Mouse (Mus musculus): ENCODE results near the gene Slc25a17. TPM values are rescaled to one million over a fixed set of nuclear protein-coding genes. Genes with fewer than 3 reads are reported as not detected.

The Slc25a17 gene
- total and polyA plus RNA-seq, 3 experiments = 2.2 to 58.2 (median 50.9) TPM

GRCm38 (mm10) chr15:81302151-81302808 lies 58.3 kb downstream of the Slc25a17 start:
- peaks cover 5% of the 10 kb centered on the region for H3K27me3 ChIP-seq (ENCODE audit: insufficient read depth, low read length)
- no peaks in the 10 kb centered on the region for H3K36me3 ChIP-seq (replicated peaks)
- no peaks in the 10 kb centered on the region; the same call in 1 of the 2 replicates for H3K9me3 ChIP-seq (replicated peaks)
- H3K4me1 ChIP-seq (ENCODE audit: insufficient read depth, low read depth, low read length) = no peaks in the 10 kb centered on the region
- DNase-seq (ENCODE audit: low spot score) (no peak), ATAC-seq (ENCODE audit: extremely low read depth, insufficient number of reproducible peaks, low FRiP score, poor library complexity, severe bottlenecking) (no peak)
- TF ChIP-seq GATA2 (IDR thresholded peaks at IDR 0.05; ENCODE audit: borderline replicate concordance, low read depth, low read length) (no peak), CTCF (IDR thresholded peaks at IDR 0.05; ENCODE audit: low read depth, low read length) (no peak), GATA1 (IDR thresholded peaks at IDR 0.05; ENCODE audit: borderline replicate concordance, low read length) (no peak), POLR2AphosphoS5 (IDR thresholded peaks at IDR 0.05; ENCODE audit: insufficient replicate concordance, low read depth, low read length) (no peak), TAL1 (conservative IDR thresholded peaks at IDR 0.05; ENCODE audit: low read depth, low read length) (no peak)
- H3K4me3 ChIP-seq (ENCODE audit: low read depth, low read length) = no peak overlapping the region

- ATAC-seq (ENCODE audit: extremely low read depth, insufficient number of reproducible peaks, low FRiP score, poor library complexity, severe bottlenecking) (no peak), DNase-seq (ENCODE audit: low spot score) (no peak)
- peaks cover 5% of the 10 kb centered on the region for H3K27me3 ChIP-seq (ENCODE audit: insufficient read depth, low read length)
- no peaks in the 10 kb centered on the region for H3K4me1 ChIP-seq (ENCODE audit: insufficient read depth, low read depth, low read length)
- H3K4me3 ChIP-seq (ENCODE audit: low read depth, low read length) = no peak overlapping the region
- H3K9me3 ChIP-seq (replicated peaks) = no peaks in the 10 kb centered on the region; the same call in 1 of the 2 replicates
- H3K36me3 ChIP-seq (replicated peaks) = no peaks in the 10 kb centered on the region
- no peak for TF ChIP-seq GATA1 (IDR thresholded peaks at IDR 0.05; ENCODE audit: borderline replicate concordance, low read length)
- no peak for TF ChIP-seq CTCF (IDR thresholded peaks at IDR 0.05; ENCODE audit: low read depth, low read length)
- no peak for TF ChIP-seq GATA2 (IDR thresholded peaks at IDR 0.05; ENCODE audit: borderline replicate concordance, low read depth, low read length)
- TF ChIP-seq POLR2AphosphoS5 (IDR thresholded peaks at IDR 0.05; ENCODE audit: insufficient replicate concordance, low read depth, low read length) = no peak
- no peak for TF ChIP-seq TAL1 (conservative IDR thresholded peaks at IDR 0.05; ENCODE audit: low read depth, low read length)
Observed at GRCm38 (mm10) chr15:81301193-81302070, 59.2 kb downstream of the Slc25a17 start.

- no peaks in the 10 kb centered on the region; the same call in 1 of the 2 replicates for H3K9me3 ChIP-seq (replicated peaks)
- ATAC-seq (ENCODE audit: extremely low read depth, insufficient number of reproducible peaks, low FRiP score, poor library complexity, severe bottlenecking) (no peak), DNase-seq (ENCODE audit: low spot score) (no peak)
- TF ChIP-seq POLR2AphosphoS5 (IDR thresholded peaks at IDR 0.05; ENCODE audit: insufficient replicate concordance, low read depth, low read length) (no peak), CTCF (IDR thresholded peaks at IDR 0.05; ENCODE audit: low read depth, low read length) (no peak), TAL1 (conservative IDR thresholded peaks at IDR 0.05; ENCODE audit: low read depth, low read length) (no peak), GATA1 (IDR thresholded peaks at IDR 0.05; ENCODE audit: borderline replicate concordance, low read length) (no peak), GATA2 (IDR thresholded peaks at IDR 0.05; ENCODE audit: borderline replicate concordance, low read depth, low read length) (no peak)
- H3K36me3 ChIP-seq (replicated peaks) = no peaks in the 10 kb centered on the region
- no peak overlapping the region for H3K4me3 ChIP-seq (ENCODE audit: low read depth, low read length)
- peaks cover 5% of the 10 kb centered on the region for H3K27me3 ChIP-seq (ENCODE audit: insufficient read depth, low read length)
- H3K4me1 ChIP-seq (ENCODE audit: insufficient read depth, low read depth, low read length) = no peaks in the 10 kb centered on the region
Observed at GRCm38 (mm10) chr15:81300520-81301069, 60.0 kb downstream of the Slc25a17 start.

- no peak for TF ChIP-seq CTCF (IDR thresholded peaks at IDR 0.05; ENCODE audit: low read depth, low read length)
- TF ChIP-seq POLR2AphosphoS5 (IDR thresholded peaks at IDR 0.05; ENCODE audit: insufficient replicate concordance, low read depth, low read length) = no peak
- no peak for TF ChIP-seq GATA2 (IDR thresholded peaks at IDR 0.05; ENCODE audit: borderline replicate concordance, low read depth, low read length)
- no peak for TF ChIP-seq GATA1 (IDR thresholded peaks at IDR 0.05; ENCODE audit: borderline replicate concordance, low read length)
- TF ChIP-seq TAL1 (conservative IDR thresholded peaks at IDR 0.05; ENCODE audit: low read depth, low read length) = no peak
- no peak overlapping the region for H3K4me3 ChIP-seq (ENCODE audit: low read depth, low read length)
- DNase-seq (ENCODE audit: low spot score) (no peak), ATAC-seq (ENCODE audit: extremely low read depth, insufficient number of reproducible peaks, low FRiP score, poor library complexity, severe bottlenecking) (no peak)
- H3K9me3 ChIP-seq (replicated peaks) = no peaks in the 10 kb centered on the region; the same call in 1 of the 2 replicates
- no peaks in the 10 kb centered on the region for H3K4me1 ChIP-seq (ENCODE audit: insufficient read depth, low read depth, low read length)
- H3K36me3 ChIP-seq (replicated peaks) = no peaks in the 10 kb centered on the region
- peaks cover 5% of the 10 kb centered on the region for H3K27me3 ChIP-seq (ENCODE audit: insufficient read depth, low read length)
Observed at GRCm38 (mm10) chr15:81299549-81299948, 61.1 kb downstream of the Slc25a17 start.

- no peak for TF ChIP-seq CTCF (IDR thresholded peaks at IDR 0.05; ENCODE audit: low read depth, low read length)
- no peak for TF ChIP-seq GATA2 (IDR thresholded peaks at IDR 0.05; ENCODE audit: borderline replicate concordance, low read depth, low read length)
- no peak for TF ChIP-seq POLR2AphosphoS5 (IDR thresholded peaks at IDR 0.05; ENCODE audit: insufficient replicate concordance, low read depth, low read length)
- no peak for TF ChIP-seq GATA1 (IDR thresholded peaks at IDR 0.05; ENCODE audit: borderline replicate concordance, low read length)
- no peak for TF ChIP-seq TAL1 (conservative IDR thresholded peaks at IDR 0.05; ENCODE audit: low read depth, low read length)
- Histone ChIP-seq H3K27me3 (ENCODE audit: insufficient read depth, low read length) (peaks cover 5% of the 10 kb centered on the region), H3K36me3 (replicated peaks) (no peaks in the 10 kb centered on the region), H3K9me3 (replicated peaks) (no peaks in the 10 kb centered on the region; the same call in 1 of the 2 replicates), H3K4me3 (ENCODE audit: low read depth, low read length) (no peak overlapping the region), H3K4me1 (ENCODE audit: insufficient read depth, low read depth, low read length) (no peaks in the 10 kb centered on the region)
- no peak for DNase-seq (ENCODE audit: low spot score)
- ATAC-seq (ENCODE audit: extremely low read depth, insufficient number of reproducible peaks, low FRiP score, poor library complexity, severe bottlenecking) = no peak
Observed at GRCm38 (mm10) chr15:81298213-81298612, 62.4 kb downstream of the Slc25a17 start.

Data from G1E (cell line).